Mouse (Mus musculus): ENCODE data around the gene Gm49450.

The Gm49450 gene

DNA sequence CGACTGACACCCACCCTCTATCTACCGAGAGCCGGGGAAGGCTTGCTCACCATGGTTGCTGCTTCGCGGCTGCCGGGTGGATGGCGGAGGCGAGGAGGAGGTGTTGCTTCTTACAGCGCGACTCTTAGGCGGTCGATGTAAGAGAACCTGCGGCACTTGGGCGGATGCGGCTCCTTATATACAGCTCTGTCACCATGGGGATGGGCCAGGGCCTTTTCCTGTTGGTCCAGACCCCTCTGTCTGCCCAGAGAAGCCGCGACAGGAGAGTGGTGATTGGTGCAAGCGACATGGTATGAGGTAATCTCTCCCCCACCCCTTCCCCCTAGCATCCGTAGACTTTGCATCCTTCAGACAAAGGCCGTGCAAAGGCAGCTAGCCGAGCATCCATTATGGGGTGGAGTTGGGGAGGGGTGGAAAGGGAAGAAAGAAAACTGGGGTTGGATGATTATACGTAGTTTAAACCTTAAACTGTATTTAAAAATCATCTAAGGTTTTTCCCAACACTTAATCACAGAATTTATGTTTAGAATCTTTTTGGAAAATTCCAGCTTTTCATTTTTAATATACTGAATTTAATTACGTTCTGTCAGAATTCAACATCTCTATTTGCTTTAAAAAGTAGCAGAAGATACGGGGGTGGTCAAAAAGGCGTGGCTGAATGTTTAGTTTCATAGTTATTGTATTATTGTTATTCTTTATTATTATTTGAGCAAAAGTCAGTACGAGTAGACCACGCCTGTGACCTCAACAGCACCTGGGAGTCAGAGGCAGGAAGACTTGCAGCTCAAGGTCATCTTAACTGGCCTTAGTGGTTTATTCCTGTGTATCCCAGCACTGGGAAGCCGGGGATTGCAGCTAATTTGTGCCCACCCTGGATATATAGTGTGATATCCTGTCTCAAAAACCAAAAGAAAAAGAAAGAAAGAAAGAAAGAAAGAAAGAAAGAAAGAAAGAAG, at the start of gene Gm49450, which contains the start of gene Tuba1a:
TSS of gene Gm49450 (minus strand) at position 151 of the 956 bp plus-strand sequence.
TSS of gene Tuba1a (minus strand) at position 303 of the 956 bp plus-strand sequence.
- in situ Hi-C loops (cut with MboI, MseI): no loop called here

GRCm38 (mm10) chr15:99001451-99001931, 48.1 kb upstream of the Gm49450 start:
- in situ Hi-C loops (cut with MboI, MseI): no loop called here

- in situ Hi-C loops (cut with MboI, MseI): no loop called here
Observed at GRCm38 (mm10) chr15:99000535-99001283, 47.4 kb upstream of the Gm49450 start.

- in situ Hi-C loops (cut with MboI, MseI): loop anchor here (5.0 kb wide), 1 partner anchor 91 kb away; no protein-coding TSS in a partner anchor
Observed at GRCm38 (mm10) chr15:98998775-98999157, 45.4 kb upstream of the Gm49450 start.

- in situ Hi-C loops (cut with MboI, MseI): loop anchor here (5.0 kb wide), 1 partner anchor 91 kb away; no protein-coding TSS in a partner anchor
Observed at GRCm38 (mm10) chr15:98997938-98998774, 44.8 kb upstream of the Gm49450 start.

- in situ Hi-C loops (cut with MboI, MseI): loop anchor here (5.0 kb wide), 1 partner anchor 90 kb away; no protein-coding TSS in a partner anchor
Observed at GRCm38 (mm10) chr15:98996840-98997239, 43.5 kb upstream of the Gm49450 start.

GRCm38 (mm10) chr15:98994957-98995520, 41.7 kb upstream of the Gm49450 start:
- in situ Hi-C loops (cut with MboI, MseI): loop anchor here (5.0 kb wide), 1 partner anchor 88 kb away; no protein-coding TSS in a partner anchor

DNA sequence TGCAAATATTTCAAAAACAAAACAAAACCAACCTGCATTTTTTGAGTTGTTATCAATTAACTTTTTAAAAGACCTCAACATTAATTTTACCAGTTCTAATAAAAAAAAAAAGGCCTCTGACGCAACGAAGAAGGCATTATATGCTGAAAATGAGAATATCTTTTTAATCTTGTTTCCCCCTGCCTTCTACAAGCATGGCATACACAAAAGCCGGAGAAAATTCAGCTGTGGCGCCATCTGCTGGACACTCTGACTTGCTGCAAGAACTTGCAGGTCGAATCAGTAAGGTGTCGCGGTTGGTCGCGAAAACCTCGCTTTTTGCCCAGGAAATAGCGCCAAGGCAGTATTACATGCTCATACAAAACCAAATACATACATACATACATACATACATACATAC, 40.5 kb upstream of the Gm49450 start:
- in situ Hi-C loops (cut with MboI, MseI): no loop called here

DNA sequence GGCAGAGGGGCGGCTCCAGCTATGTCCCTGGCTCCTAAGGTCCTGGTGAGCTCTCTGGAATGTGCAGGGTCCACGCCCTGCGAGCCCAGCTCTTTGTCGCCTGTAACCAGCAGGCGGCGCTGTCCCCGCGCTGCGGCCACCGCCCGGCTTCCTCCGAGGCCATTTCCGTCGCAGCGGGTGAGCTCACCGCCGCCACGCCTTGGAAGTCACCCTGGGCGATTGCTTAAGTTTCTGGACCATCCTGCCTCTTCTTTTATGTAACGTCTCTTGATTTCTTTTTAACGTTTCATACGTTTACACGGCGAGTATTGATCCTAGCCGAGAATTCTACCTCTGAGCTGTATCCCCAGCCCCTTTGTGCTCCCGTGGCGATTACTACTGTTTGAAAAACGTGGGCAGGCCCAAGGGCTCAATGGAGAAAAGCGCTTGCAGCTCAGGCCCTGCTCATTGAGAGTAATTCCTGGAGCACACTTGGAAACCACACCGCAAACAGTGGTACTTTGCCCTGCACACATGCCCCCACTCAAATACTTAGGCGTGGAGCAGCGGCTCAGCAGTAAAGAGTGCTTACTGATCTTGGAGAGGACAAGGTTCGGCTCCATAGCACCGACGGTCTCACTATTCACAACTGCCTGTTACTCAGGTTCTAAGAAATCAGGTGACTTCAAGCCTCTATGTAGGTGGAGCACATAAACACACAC, 39.9 kb upstream of the Gm49450 start:
- in situ Hi-C loops (cut with MboI, MseI): no loop called here

GRCm38 (mm10) chr15:98992086-98992912, 38.9 kb upstream of the Gm49450 start:
- in situ Hi-C loops (cut with MboI, MseI): no loop called here

DNA sequence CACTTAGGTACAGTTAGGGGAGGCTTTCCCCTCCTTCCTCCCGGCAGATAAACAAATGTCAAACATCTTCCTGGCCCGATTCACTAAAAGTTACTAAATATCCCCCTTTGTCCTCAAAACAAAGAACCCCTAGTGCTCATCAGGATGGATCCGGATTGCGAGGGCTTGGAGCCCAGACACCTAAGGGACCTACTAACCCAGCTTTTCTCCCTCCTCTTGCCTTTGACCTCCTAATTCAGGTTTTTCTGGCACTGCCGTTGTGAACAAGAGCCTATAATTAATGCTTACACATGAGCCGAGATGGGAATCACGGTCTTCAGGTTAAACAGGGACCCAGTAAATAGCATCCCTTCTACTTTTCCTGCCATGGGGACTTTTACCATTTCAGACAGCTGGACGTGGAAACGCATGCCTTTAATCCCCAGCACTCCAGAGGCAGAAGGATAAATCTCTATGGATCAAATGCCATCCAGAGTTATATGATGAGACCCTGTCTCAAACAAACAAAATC, 38.2 kb upstream of the Gm49450 start:
- in situ Hi-C loops (cut with MboI, MseI): no loop called here

DNA sequence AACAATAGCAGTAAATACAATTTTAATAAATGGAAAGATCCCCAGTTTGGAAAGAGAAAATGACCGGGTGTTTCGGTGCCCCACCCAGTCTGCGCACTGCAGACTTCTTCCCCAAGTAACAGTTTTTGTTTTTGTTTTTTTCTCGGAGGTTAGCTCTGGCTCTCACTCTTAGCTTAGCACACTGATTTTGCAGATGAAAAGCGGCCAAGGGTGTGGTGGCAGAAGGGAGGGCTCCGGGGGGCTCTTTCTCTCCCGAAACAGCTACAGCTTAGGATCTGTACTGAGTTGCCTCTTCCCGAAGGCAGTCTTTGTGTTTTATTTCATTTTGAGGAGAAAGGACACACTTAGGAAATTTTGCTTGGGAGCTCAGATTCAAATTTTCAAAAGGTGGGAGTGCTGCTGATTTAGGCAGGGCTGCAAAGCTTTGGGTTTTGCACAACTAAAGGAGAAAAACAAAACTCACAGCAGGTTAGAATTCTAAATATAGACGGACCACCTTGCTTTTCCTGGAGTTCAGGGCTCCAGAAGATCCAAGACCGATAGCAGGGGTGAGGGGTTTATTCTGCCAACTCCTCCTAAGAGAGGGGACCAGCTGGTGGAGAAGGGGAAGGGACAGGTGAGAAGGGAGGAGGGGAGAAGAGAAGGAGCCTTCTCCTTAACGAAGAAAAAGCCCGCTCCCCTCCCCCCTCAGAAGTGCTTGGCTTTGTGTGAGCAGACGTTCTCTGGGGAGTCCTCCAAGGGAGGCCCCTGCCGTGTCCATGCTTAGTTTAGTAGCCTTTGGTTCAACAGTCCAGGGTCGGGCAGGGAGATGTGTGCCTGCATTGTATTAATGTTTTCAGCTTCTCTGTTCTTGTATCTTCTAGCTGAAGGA, 37.6 kb upstream of the Gm49450 start:
- in situ Hi-C loops (cut with MboI, MseI): no loop called here

- in situ Hi-C loops (cut with MboI, MseI): no loop called here
Observed at GRCm38 (mm10) chr15:98989701-98990430, 36.5 kb upstream of the Gm49450 start.

GRCm38 (mm10) chr15:98988787-98989186, 35.4 kb upstream of the Gm49450 start:
- in situ Hi-C loops (cut with MboI, MseI): no loop called here

DNA sequence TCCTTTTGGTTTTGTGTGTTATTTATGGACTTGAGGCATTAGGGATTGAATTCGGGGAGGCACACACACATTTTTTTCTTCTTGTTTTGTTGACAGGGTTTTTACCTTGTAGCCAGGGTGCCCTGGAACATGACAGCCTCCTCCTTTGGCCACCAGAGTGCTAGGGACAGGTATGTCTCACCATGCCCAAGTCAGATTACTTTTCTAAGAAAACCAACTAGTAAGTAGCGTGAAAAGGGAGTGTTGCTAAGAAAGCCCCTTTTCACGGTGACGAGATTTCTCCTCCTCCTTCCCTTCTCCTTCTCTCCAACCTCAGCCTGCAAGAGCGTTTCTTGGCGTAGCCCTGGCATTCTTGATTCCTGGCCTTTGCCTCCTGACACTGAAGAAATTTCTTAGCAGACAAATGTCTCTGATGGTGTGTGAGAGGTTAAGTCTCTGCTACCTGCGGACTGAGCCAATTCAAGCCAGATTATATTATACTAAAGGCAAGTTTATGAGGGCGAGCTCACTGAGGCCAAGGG, 34.4 kb upstream of the Gm49450 start:
- in situ Hi-C loops (cut with MboI, MseI): no loop called here

GRCm38 (mm10) chr15:98987077-98987630, 33.8 kb upstream of the Gm49450 start:
- in situ Hi-C loops (cut with MboI, MseI): no loop called here

Measured in regulatory T cell (primary cell).